23 mouse cellular contexts compared by ENCODE assay signal in the genomic region with DNA sequence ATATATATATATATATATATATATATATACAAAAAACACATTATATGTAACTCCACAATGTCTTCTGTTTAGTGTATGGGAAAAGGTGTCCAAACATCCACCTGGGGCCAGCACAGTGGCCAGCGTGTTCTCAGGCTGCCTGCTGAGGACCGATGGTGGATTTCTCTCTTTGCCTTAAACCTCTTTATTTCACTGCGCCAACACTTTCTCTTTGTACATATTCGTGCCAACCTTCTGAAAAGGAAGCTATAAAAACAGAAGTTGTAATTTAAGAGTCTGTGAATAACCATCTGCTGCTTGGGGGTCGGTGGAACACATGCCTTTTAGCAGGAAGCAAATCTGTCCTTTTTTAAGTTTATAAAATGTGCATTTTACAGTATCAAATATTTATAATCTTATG. TPM values are rescaled to one million over a fixed set of nuclear protein-coding genes. Genes with fewer than 3 reads are reported as not detected.
DNase-seq lines count a peak whose midpoint lies in the region; ATAC-seq and TF ChIP-seq lines count a peak whose summit lies in the region.
"Had no signal": no experiment of that assay in that cellular context is flagged by ENCODE, and none has a peak within 500 bp of the region (broad histone marks: within the 10 kb centered on the region; RNA-seq: fewer than 3 reads in every experiment).

No protein-coding gene starts in this region.

- peaks cover 44% of the 10 kb centered on the region for H3K27me3 ChIP-seq in hindbrain, postnatal 0 days (ENCODE audit: insufficient read depth, low read length)
- H3K27me3 ChIP-seq in midbrain, embryonic 15.5 days (replicated peaks): peaks cover 34% of the 10 kb centered on the region

- TF ChIP-seq POLR2A in brain, embryonic 14.5 days (IDR thresholded peaks at IDR 0.05; ENCODE audit: borderline replicate concordance, extremely low read depth, insufficient read depth, insufficient read length, poor library complexity, severe bottlenecking): no peak

- WGBS in hindbrain, postnatal 0 days: 19% methylated on average over 5 of the region's 5 CpGs
- 25% methylated on average over 5 of the region's 5 CpGs for WGBS in midbrain, embryonic 15.5 days

- H3K36me3 ChIP-seq in hindbrain, postnatal 0 days (ENCODE audit: insufficient read depth, low read length): no peaks in the 10 kb centered on the region
- H3K36me3 ChIP-seq in midbrain, embryonic 15.5 days (replicated peaks): no peaks in the 10 kb centered on the region
- H3K36me3 ChIP-seq: embryonic facial prominence, embryonic 15.5 days; heart, embryonic 15.5 days; limb, embryonic 10.5 days; stomach, embryonic 15.5 days had no signal

- no peaks in the 10 kb centered on the region for H3K4me1 ChIP-seq in hindbrain, postnatal 0 days (ENCODE audit: insufficient read depth, low read length)
- peaks cover 16% of the 10 kb centered on the region for H3K4me1 ChIP-seq in midbrain, embryonic 15.5 days

- no peak overlapping the region for H3K4me3 ChIP-seq in hindbrain, postnatal 0 days (ENCODE audit: low read length)
- H3K4me3 ChIP-seq in midbrain, embryonic 15.5 days: no peak overlapping the region
- H3K4me3 ChIP-seq: embryonic facial prominence, embryonic 15.5 days; heart, embryonic 15.5 days; limb, embryonic 10.5 days; stomach, embryonic 15.5 days had no signal

- H3K9ac ChIP-seq in hindbrain, postnatal 0 days (replicated peaks; ENCODE audit: low read length): no peak overlapping the region
- no peak overlapping the region for H3K9ac ChIP-seq in midbrain, embryonic 15.5 days
- H3K9ac ChIP-seq: embryonic facial prominence, embryonic 15.5 days; heart, embryonic 15.5 days; stomach, embryonic 15.5 days had no signal

- peak; percentile 28 to 36 for DNase-seq in cerebellum, adult 18-20 months
- no peak for DNase-seq in cerebellum, adult 11 months
- DNase-seq in brain, embryonic 14.5 days (ENCODE audit: low read depth): peak; percentile 45
- no peak for DNase-seq in hindbrain, postnatal 0 days (ENCODE audit: low spot score)
- DNase-seq in spleen, postnatal 4 days (ENCODE audit: low spot score in 2 of 2): no peak
- no peak for DNase-seq in Muller cell, postnatal 12 days (ENCODE audit: inconsistent ontology term)
- DNase-seq: adrenal gland, postnatal 14 days; heart, postnatal 36 days; kidney, adult 8-10 months; kidney, postnatal 10 days; lung, postnatal 4 days; right cerebral cortex, postnatal 4 days; thymus, postnatal 25 days had no signal

- H3K27ac ChIP-seq in hindbrain, postnatal 0 days: no peak overlapping the region
- H3K27ac ChIP-seq in midbrain, embryonic 15.5 days: no peak overlapping the region
- H3K27ac ChIP-seq: embryonic facial prominence, embryonic 15.5 days; heart, embryonic 15.5 days; limb, embryonic 10.5 days; stomach, embryonic 15.5 days had no signal

- ATAC-seq in hindbrain, postnatal 0 days: no peak
- no peak for ATAC-seq in midbrain, embryonic 15.5 days (replicated peaks)
- ATAC-seq: forebrain, embryonic 16.5 days had no signal

- no peaks in the 10 kb centered on the region for H3K9me3 ChIP-seq in hindbrain, postnatal 0 days (ENCODE audit: low read length)
- no peaks in the 10 kb centered on the region for H3K9me3 ChIP-seq in midbrain, embryonic 15.5 days
- H3K9me3 ChIP-seq: embryonic facial prominence, embryonic 15.5 days; heart, embryonic 15.5 days; limb, embryonic 10.5 days; stomach, embryonic 15.5 days had no signal

- TF ChIP-seq CTCF in brain, embryonic 14.5 days (IDR thresholded peaks at IDR 0.05; ENCODE audit: borderline replicate concordance, extremely low read depth, insufficient read depth, insufficient read length): no peak
- TF ChIP-seq CTCF in hindbrain, postnatal 0 days (IDR thresholded peaks at IDR 0.05; ENCODE audit: low read depth): no peak

- H3K4me2 ChIP-seq in hindbrain, postnatal 0 days (ENCODE audit: low read depth, low read length): peak overlapping the region; percentile 28; the same call in 1 of the 2 replicates
- H3K4me2 ChIP-seq in midbrain, embryonic 15.5 days: peak overlapping the region; percentile 23
- H3K4me2 ChIP-seq: embryonic facial prominence, embryonic 15.5 days; heart, embryonic 15.5 days; stomach, embryonic 15.5 days had no signal

RNA-seq across cellular contexts. Expression of gene En2, which starts 6.2 kb away (rescaled TPM):
- polyA plus RNA-seq in brain, embryonic 14.5 days (2012; rRNA removed): 16.2 and 30.9 TPM in 2 replicates
- 33.8 and 35.1 TPM in 2 replicates for total RNA-seq in hindbrain, postnatal 0 days (2014; rRNA removed)
- polyA plus RNA-seq in hindbrain, postnatal 0 days (2015; fragmentation: Nextera tagmentation; extraction: Ambion mirVana): 0.98 and 1.1 TPM in 2 replicates
- polyA plus RNA-seq in midbrain, embryonic 15.5 days (2015; fragmentation: Nextera tagmentation; extraction: Ambion mirVana): 0.93 and 1.5 TPM in 2 replicates
- total RNA-seq: heart, postnatal 36 days had no signal
- polyA plus RNA-seq: embryonic facial prominence, embryonic 15.5 days; forebrain, embryonic 16.5 days; heart, embryonic 15.5 days; intestine, embryonic 14.5 days; limb, embryonic 10.5 days; liver, embryonic 16.5 days; lung, embryonic 16.5 days; neural tube, embryonic 14.5 days; stomach, embryonic 15.5 days had no signal

Comparison
In these comparisons a context has a peak if more than half of its experiments do, and no peak if none do; other contexts are left out.
1. DNase-seq: peak in cerebellum, adult 18-20 months (2 of 2) and brain, embryonic 14.5 days (single experiment); none in cerebellum, adult 11 months (single experiment), hindbrain, postnatal 0 days (single experiment), spleen, postnatal 4 days (0 of 2) and Muller cell, postnatal 12 days (single experiment).